Mouse (Mus musculus): Measurements from ENCODE around the gene Hoxa11. TPM values are rescaled to one million over a fixed set of nuclear protein-coding genes. Genes with fewer than 3 reads are reported as not detected.

The Hoxa11 gene
- polyA plus RNA-seq, 1 experiment from 2014 or later, result 2.0 TPM

DNA sequence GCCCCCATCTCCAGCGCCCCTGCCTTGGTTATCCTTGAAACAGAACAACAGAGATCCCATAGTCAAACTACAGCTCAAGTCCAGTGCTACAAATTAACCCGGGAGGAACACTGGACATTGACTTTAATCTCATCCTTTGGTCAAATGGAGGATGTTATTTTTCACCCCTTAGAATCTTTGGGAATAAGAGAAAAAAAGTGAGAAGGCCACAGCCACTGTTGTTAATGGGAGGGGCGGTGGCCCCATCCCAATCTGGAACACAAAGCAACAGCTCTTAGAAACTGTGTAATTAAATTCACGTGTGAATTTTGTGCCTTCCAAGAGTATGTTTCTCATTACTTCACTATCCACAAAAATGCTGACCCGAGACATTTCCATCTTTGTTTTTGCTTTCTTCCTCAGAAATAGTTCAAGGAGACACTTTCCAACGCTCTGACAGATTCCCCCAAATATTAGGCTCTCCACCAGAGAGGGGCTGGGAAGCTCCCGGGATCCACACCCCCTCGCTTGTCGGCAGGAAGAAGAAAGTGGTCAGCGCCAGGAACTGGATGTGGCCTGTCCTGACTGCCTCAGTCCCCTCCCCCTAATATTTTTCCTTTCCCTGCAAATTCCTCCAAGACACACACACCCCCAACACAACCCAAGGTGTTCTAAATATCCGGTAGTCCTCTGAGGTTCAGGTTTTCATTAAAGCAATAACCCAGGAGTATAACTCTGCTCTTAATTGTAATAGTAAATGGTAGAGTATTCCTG lies 18.0 kb downstream of the Hoxa11 start:
- DNase-seq (ENCODE audit: low spot score) (peak; percentile 73), ATAC-seq (replicated peaks; ENCODE audit: low FRiP score, low TSS enrichment, low read depth) (no peak)
- no peaks in the 10 kb centered on the region for H3K4me1 ChIP-seq (replicated peaks; ENCODE audit: control insufficient read depth, insufficient read depth, low read length)
- H3K36me3 ChIP-seq (ENCODE audit: control insufficient read depth, insufficient read depth, low read length), result no peaks in the 10 kb centered on the region
- 5% methylated on average over 11 of the region's 11 CpGs for WGBS
- no peak overlapping the region for H3K4me3 ChIP-seq (ENCODE audit: low read depth, low read length)
- peak overlapping the region; percentile 11; the same call in 1 of the 2 replicates for H3K9ac ChIP-seq (ENCODE audit: low read length)
- H3K4me2 ChIP-seq (ENCODE audit: low read length), result peak overlapping the region; percentile 96
- peaks cover 98% of the 10 kb centered on the region for H3K27me3 ChIP-seq (replicated peaks; ENCODE audit: control insufficient read depth, insufficient read depth, low read length)
- no peaks in the 10 kb centered on the region for H3K9me3 ChIP-seq (ENCODE audit: control insufficient read depth, low read length)
- peak overlapping the region; percentile 38; the same call in 1 of the 2 replicates for H3K27ac ChIP-seq (ENCODE audit: low read depth)

DNA sequence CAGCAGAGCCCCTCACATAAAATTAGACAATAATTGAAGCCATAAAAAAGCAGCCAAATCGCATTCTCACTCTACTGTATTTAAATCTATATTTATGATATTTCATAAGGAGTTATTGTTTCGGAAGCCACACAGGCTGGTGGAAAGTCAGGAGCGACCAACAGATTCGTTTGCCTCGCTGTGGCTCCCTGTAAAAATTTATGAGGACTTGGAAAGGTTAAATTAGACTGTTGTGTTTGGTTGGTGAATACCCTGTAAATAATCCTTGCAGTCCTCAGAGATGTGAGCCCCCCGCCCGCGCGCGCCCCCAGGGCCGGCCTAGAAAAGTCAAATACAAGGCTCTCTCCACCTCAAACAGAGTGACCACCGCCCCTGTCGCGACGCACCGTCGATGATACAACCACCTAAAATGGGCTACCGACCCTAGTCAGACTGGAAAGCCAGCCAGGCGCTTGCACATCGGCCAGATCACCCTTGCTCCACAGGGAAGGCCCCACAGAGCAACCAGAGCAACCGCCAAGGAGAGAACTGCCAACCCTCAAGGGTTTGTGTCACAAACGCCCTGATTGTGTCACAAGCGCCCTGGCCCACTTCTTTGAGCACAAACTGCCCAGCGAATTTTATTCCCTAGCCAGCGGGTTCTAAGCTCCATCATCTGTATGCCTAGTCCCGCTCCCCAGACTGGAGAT lies 18.9 kb downstream of the Hoxa11 start:
- peak overlapping the region; percentile 11 for H3K9ac ChIP-seq (ENCODE audit: low read length)
- H3K4me1 ChIP-seq (replicated peaks; ENCODE audit: control insufficient read depth, insufficient read depth, low read length), result no peaks in the 10 kb centered on the region
- H3K36me3 ChIP-seq (ENCODE audit: control insufficient read depth, insufficient read depth, low read length), result no peaks in the 10 kb centered on the region
- 5% methylated on average over 26 of the region's 26 CpGs for WGBS
- H3K4me2 ChIP-seq (ENCODE audit: low read length), result peak overlapping the region; percentile 96
- ATAC-seq (replicated peaks; ENCODE audit: low FRiP score, low TSS enrichment, low read depth), result no peak
- DNase-seq (ENCODE audit: low spot score), result peak; percentile 81
- peak overlapping the region; percentile 59 for H3K4me3 ChIP-seq (ENCODE audit: low read depth, low read length)
- H3K27me3 ChIP-seq (replicated peaks; ENCODE audit: control insufficient read depth, insufficient read depth, low read length), result peaks cover 98% of the 10 kb centered on the region
- peak overlapping the region; percentile 38; the same call in 1 of the 2 replicates for H3K27ac ChIP-seq (ENCODE audit: low read depth)
- H3K9me3 ChIP-seq (ENCODE audit: control insufficient read depth, low read length), result no peaks in the 10 kb centered on the region

DNA sequence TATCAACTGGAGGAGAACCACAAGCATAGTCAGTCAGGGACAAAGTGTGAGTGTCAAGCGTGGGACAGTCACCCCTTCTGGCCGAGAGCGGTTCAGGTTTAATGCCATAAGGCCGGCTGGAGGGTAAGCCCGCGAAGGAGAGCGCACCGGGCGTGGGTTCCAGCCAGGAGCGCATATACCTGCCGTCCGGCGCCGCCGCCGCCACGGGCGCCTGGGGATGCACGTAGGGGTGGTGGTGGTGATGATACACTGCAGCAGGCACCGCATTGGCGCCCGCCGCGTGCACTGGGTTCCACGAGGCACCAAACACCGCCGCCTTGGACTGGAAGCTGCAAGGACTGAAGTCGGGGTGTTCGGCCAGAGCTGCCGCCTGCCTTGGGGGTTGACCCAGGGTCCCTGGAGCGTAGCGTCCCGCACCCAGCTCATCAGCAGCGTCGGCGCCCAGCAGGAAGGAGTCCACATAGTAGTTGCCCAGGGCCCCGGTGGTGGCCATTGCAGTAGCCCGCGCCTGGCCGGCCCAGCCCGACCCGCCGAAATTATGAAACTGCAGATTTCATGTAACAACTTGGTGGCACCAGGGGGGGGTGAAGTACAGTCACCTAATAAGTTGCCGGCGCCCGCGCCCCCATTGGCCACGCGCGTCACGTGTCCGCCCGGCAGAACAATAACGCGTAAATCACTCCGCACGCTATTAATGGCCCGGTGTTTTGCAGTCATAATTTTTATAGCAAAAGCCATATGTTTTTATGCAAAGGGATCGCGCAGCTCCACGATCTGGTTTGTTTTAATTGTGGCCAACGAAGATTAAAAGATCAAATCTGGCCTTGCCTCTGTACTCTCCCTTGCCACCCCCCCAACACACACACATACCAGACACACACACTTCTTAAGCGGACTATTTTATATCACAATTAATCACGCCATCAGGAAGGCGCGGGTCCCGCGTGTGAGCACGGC lies 19.7 kb downstream of the Hoxa11 start:
- ATAC-seq (replicated peaks; ENCODE audit: low FRiP score, low TSS enrichment, low read depth) (no peak; the same call in 1 of the 2 replicates), DNase-seq (ENCODE audit: low spot score) (peak; percentile 81)
- Histone ChIP-seq H3K4me3 (ENCODE audit: low read depth, low read length) (peak overlapping the region; percentile 59), H3K4me2 (ENCODE audit: low read length) (peak overlapping the region; percentile 96), H3K9ac (ENCODE audit: low read length) (peak overlapping the region; percentile 57), H3K27me3 (replicated peaks; ENCODE audit: control insufficient read depth, insufficient read depth, low read length) (peaks cover 97% of the 10 kb centered on the region), H3K4me1 (replicated peaks; ENCODE audit: control insufficient read depth, insufficient read depth, low read length) (peaks cover 2% of the 10 kb centered on the region; the same call in 1 of the 2 replicates), H3K9me3 (ENCODE audit: control insufficient read depth, low read length) (no peaks in the 10 kb centered on the region), H3K36me3 (ENCODE audit: control insufficient read depth, insufficient read depth, low read length) (no peaks in the 10 kb centered on the region), H3K27ac (ENCODE audit: low read depth) (peak overlapping the region; percentile 44)
- WGBS, result 2% methylated on average over 69 of the region's 69 CpGs

DNA sequence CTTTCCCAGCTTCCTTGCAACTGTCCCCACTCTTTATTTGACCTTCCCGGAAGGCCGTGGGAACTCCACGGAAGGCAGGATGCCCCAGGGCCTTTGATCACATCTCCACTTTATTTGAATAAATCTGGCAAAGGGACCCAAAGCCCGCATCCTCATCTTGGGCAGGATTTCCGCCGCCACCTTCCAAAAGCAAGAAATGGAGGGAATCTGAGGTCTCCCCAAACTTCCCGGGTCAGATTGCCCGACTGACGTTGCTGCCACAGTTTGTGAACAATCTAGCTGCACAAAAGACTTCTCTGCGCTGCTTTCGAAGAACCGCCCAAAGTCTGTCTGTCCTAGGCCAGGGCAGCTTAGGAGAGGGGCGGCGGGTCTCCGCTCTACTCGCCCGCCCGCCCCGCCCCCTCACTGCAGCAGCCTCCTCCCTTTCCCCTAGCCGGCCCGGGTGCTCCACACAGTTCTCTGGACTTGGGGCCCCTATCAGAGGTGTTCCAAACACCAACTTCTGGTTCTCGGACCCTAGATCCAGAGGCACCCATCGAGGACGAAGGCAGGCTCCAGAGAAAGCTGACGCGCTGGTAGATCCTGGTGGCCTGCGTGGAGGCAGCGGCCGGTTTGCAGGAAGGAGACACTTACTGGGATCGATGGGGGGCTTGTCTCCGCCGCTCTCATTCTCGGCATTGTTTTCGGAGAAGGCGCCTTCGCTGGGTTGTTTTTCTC lies 20.6 kb downstream of the Hoxa11 start:
- WGBS, result 2% methylated on average over 36 of the region's 36 CpGs
- peak overlapping the region; percentile 59 for H3K4me3 ChIP-seq (ENCODE audit: low read depth, low read length)
- H3K27ac ChIP-seq (ENCODE audit: low read depth), result peak overlapping the region; percentile 44
- peaks cover 98% of the 10 kb centered on the region for H3K27me3 ChIP-seq (replicated peaks; ENCODE audit: control insufficient read depth, insufficient read depth, low read length)
- H3K4me2 ChIP-seq (ENCODE audit: low read length), result peak overlapping the region; percentile 96
- H3K9me3 ChIP-seq (ENCODE audit: control insufficient read depth, low read length), result no peaks in the 10 kb centered on the region
- H3K4me1 ChIP-seq (replicated peaks; ENCODE audit: control insufficient read depth, insufficient read depth, low read length), result peaks cover 6% of the 10 kb centered on the region; the same call in 1 of the 2 replicates
- H3K36me3 ChIP-seq (ENCODE audit: control insufficient read depth, insufficient read depth, low read length), result no peaks in the 10 kb centered on the region
- no peak for ATAC-seq (replicated peaks; ENCODE audit: low FRiP score, low TSS enrichment, low read depth)
- H3K9ac ChIP-seq (ENCODE audit: low read length), result peak overlapping the region; percentile 57
- DNase-seq (ENCODE audit: low spot score), result peak; percentile 79

DNA sequence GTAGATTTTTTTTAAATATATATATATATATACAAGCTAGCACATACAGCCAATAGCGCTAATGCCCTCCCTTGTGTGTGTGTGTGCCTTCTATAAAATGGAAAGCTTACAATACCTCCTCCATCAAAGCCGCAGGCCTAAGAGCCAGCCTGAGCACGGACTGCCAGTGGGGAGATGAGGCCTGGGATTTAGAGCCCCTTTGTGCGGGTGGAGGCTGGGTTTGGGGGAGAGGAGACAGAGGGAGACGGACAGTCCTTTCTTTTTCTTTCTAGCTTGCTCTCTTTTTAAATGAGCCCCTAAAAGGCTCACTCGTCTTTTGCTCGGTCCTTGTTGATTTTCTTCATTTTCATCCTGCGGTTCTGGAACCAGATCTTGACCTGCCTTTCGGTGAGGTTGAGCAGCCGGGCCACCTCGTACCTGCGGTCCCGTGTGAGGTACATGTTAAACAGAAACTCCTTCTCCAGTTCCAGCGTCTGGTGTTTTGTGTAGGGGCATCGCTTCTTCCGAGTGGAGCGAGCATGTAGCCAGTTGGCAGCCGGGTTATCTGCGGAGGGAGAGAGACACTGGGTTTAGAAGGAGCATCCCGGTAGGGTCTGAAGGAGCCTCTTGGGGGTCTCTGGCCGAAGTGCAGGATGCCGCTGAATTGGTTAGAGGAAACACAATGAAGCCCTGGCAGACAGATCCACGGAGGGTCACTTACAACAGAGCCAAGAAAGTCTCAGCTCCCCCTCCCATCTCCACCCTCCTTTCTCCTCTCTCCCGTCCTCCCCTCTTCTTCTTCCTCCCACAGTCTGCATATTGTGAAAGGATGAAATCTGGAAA lies 21.5 kb downstream of the Hoxa11 start:
- Histone ChIP-seq H3K4me2 (ENCODE audit: low read length) (peak overlapping the region; percentile 96), H3K36me3 (ENCODE audit: control insufficient read depth, insufficient read depth, low read length) (no peaks in the 10 kb centered on the region), H3K27me3 (replicated peaks; ENCODE audit: control insufficient read depth, insufficient read depth, low read length) (peaks cover 98% of the 10 kb centered on the region), H3K4me3 (ENCODE audit: low read depth, low read length) (peak overlapping the region; percentile 59), H3K9ac (ENCODE audit: low read length) (peak overlapping the region; percentile 57), H3K27ac (ENCODE audit: low read depth) (peak overlapping the region; percentile 40; the same call in 1 of the 2 replicates), H3K4me1 (replicated peaks; ENCODE audit: control insufficient read depth, insufficient read depth, low read length) (peaks cover 8% of the 10 kb centered on the region; the same call in 1 of the 2 replicates), H3K9me3 (ENCODE audit: control insufficient read depth, low read length) (no peaks in the 10 kb centered on the region)
- DNase-seq (ENCODE audit: low spot score) (peak; percentile 74), ATAC-seq (replicated peaks; ENCODE audit: low FRiP score, low TSS enrichment, low read depth) (no peak)
- 13% methylated on average over 23 of the region's 24 CpGs for WGBS

DNA sequence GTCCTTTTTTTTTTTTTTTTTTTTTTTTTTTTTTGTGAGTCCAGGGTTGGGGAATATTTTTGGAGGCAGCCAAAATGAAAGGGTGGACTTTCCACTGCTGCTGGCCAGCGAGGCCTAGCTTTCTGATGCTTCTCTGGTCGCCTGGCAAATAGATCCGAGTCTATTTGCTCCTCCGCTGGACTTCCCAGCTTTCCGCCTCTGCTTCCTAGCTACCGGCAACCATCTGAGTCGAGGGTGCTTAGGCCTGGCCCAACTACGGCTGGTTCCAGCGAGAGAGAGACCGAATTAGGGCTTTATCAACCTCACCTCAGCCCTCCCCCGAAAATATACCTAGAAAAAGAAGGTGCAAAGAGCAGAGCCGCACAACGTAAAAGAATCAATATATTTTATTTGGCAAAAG lies 22.9 kb downstream of the Hoxa11 start:
- Histone ChIP-seq H3K9me3 (ENCODE audit: control insufficient read depth, low read length) (no peaks in the 10 kb centered on the region), H3K4me2 (ENCODE audit: low read length) (peak overlapping the region; percentile 96), H3K9ac (ENCODE audit: low read length) (peak overlapping the region; percentile 57; the same call in 1 of the 2 replicates), H3K36me3 (ENCODE audit: control insufficient read depth, insufficient read depth, low read length) (no peaks in the 10 kb centered on the region), H3K4me3 (ENCODE audit: low read depth, low read length) (peak overlapping the region; percentile 59), H3K27ac (ENCODE audit: low read depth) (peak overlapping the region; percentile 84; the same call in 1 of the 2 replicates), H3K27me3 (replicated peaks; ENCODE audit: control insufficient read depth, insufficient read depth, low read length) (peaks cover 98% of the 10 kb centered on the region), H3K4me1 (replicated peaks; ENCODE audit: control insufficient read depth, insufficient read depth, low read length) (peaks cover 10% of the 10 kb centered on the region; the same call in 1 of the 2 replicates)
- 32% methylated on average over 13 of the region's 13 CpGs for WGBS
- no peak for ATAC-seq (replicated peaks; ENCODE audit: low FRiP score, low TSS enrichment, low read depth)
- DNase-seq (ENCODE audit: low spot score), result no peak

DNA sequence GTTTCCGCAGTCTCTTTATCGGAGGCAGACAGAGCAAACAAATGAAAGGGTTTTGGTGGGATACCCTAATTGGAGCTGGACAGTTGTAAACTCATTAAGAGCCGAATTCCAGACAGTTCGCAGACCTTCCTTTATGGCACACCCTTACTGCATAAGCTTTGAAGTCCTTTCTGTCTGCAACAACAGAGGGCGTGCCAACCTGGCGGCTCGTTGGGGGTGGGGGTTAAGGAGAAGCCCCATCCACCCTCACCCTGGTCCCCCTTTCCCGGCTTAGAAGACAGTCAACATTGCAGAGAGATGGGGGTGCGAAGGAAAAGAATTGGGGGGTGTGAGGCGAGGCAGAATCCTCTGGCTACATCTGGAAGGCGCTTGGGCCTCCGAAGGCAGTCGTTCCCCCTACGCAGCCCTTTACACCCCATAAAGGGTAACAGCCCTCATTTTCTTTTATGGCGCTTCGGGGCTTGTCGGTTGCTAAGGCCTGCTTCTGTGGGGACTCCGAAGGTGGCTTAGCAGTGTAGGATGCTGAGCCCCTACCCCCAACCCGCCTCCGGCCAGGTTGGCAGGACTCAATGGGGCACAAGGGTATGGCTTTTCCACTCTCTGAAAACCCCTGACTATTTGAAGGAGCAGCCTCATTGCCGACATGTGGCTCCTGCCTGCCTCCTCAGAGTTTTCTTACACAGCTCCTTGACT lies 23.5 kb downstream of the Hoxa11 start:
- H3K4me1 ChIP-seq (replicated peaks; ENCODE audit: control insufficient read depth, insufficient read depth, low read length), result peaks cover 15% of the 10 kb centered on the region; the same call in 1 of the 2 replicates
- peak overlapping the region; percentile 96 for H3K4me2 ChIP-seq (ENCODE audit: low read length)
- H3K27me3 ChIP-seq (replicated peaks; ENCODE audit: control insufficient read depth, insufficient read depth, low read length), result peaks cover 96% of the 10 kb centered on the region
- 11% methylated on average over 21 of the region's 21 CpGs for WGBS
- 0 out of 2 replicates have a peak, but pooled peaks have one; percentile 10 for ATAC-seq (replicated peaks; ENCODE audit: low FRiP score, low TSS enrichment, low read depth)
- H3K9me3 ChIP-seq (ENCODE audit: control insufficient read depth, low read length), result no peaks in the 10 kb centered on the region
- H3K4me3 ChIP-seq (ENCODE audit: low read depth, low read length), result peak overlapping the region; percentile 59
- H3K36me3 ChIP-seq (ENCODE audit: control insufficient read depth, insufficient read depth, low read length), result no peaks in the 10 kb centered on the region
- H3K9ac ChIP-seq (ENCODE audit: low read length), result peak overlapping the region; percentile 36; the same call in 1 of the 2 replicates
- DNase-seq (ENCODE audit: low spot score), result no peak
- H3K27ac ChIP-seq (ENCODE audit: low read depth), result peak overlapping the region; percentile 84
